Mouse (Mus musculus): ENCODE measurements around the gene Itm2b.

DNA sequence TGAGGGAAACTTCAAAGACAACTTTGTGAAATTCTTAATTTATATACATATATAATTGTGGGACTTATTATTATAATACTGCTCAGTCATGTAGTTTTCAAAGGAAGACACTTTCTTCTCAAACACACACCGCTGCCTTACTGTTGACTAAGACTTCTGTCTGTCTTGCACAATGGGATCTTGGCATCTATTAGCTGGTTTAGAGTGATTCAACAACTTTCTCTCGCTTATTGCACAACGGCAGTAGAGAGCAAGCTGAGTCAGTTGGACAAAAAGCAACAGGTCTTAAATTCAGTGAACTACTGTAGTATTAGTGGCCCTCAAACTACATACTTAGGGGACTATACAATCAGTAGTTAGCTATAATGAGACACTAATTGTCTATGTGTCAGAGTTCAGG is 25.0 kb upstream of the Itm2b start:
- no peak for TF ChIP-seq CTCF (IDR thresholded peaks at IDR 0.05; ENCODE audit: low read depth, low read length)
- TF ChIP-seq EP300 (IDR thresholded peaks at IDR 0.05; ENCODE audit: insufficient read depth, low read depth, low read length) = no peak

Data from ES-Bruce4 (cell line).